Mouse (Mus musculus): Measurements from ENCODE around the gene Cyp2d22. TPM values are rescaled to one million over a fixed set of nuclear protein-coding genes. Genes with fewer than 3 reads are reported as not detected.
"Not testable (repeated sequence)": the region's sequence is repeated elsewhere in the genome, so short reads cannot be mapped to it uniquely, and the experiment has no call there.

Cyp2d22 gene
- polyA plus RNA-seq, 1 experiment = 67.5 TPM

GRCm38 (mm10) chr15:82376393-82377138 is 3.5 kb downstream of the Cyp2d22 start:
- peaks cover 13% of the 10 kb centered on the region for H3K4me1 ChIP-seq (ENCODE audit: control insufficient read depth, insufficient read depth, insufficient read length, low read length)
- H3K36me3 ChIP-seq (ENCODE audit: control insufficient read depth, insufficient read depth, low read length) = peaks cover 2% of the 10 kb centered on the region; the same call in 1 of the 2 replicates
- 70% methylated on average over 17 of the region's 17 CpGs for WGBS
- no peaks in the 10 kb centered on the region for H3K27me3 ChIP-seq (ENCODE audit: control insufficient read depth, insufficient read depth, low read length)
- H3K4me3 ChIP-seq (ENCODE audit: low read depth, low read length) = no peak overlapping the region
- H3K27ac ChIP-seq (ENCODE audit: insufficient read depth, low read depth, low read length) = peak overlapping the region; percentile 97
- TF ChIP-seq CTCF (IDR thresholded peaks at IDR 0.05; ENCODE audit: extremely low read depth, insufficient read length, insufficient replicate concordance, low read depth, low read length) (no peak), POLR2A (IDR thresholded peaks at IDR 0.05; ENCODE audit: low read depth, low read length) (no peak)

GRCm38 (mm10) chr15:82375855-82376254 is 4.2 kb downstream of the Cyp2d22 start:
- Histone ChIP-seq H3K4me1 (ENCODE audit: control insufficient read depth, insufficient read depth, insufficient read length, low read length) (peaks cover 13% of the 10 kb centered on the region), H3K4me3 (ENCODE audit: low read depth, low read length) (no peak overlapping the region), H3K36me3 (ENCODE audit: control insufficient read depth, insufficient read depth, low read length) (peaks cover 2% of the 10 kb centered on the region; the same call in 1 of the 2 replicates), H3K27me3 (ENCODE audit: control insufficient read depth, insufficient read depth, low read length) (no peaks in the 10 kb centered on the region), H3K27ac (ENCODE audit: insufficient read depth, low read depth, low read length) (peak overlapping the region; percentile 59)
- TF ChIP-seq POLR2A (IDR thresholded peaks at IDR 0.05; ENCODE audit: low read depth, low read length) (no peak), CTCF (IDR thresholded peaks at IDR 0.05; ENCODE audit: extremely low read depth, insufficient read length, insufficient replicate concordance, low read depth, low read length) (no peak)
- 87% methylated on average over 9 of the region's 9 CpGs for WGBS

GRCm38 (mm10) chr15:82374437-82374836 is 5.6 kb downstream of the Cyp2d22 start:
- TF ChIP-seq CTCF (IDR thresholded peaks at IDR 0.05; ENCODE audit: extremely low read depth, insufficient read length, insufficient replicate concordance, low read depth, low read length) (no peak), POLR2A (IDR thresholded peaks at IDR 0.05; ENCODE audit: low read depth, low read length) (no peak)
- peaks cover 9% of the 10 kb centered on the region for H3K4me1 ChIP-seq (ENCODE audit: control insufficient read depth, insufficient read depth, insufficient read length, low read length)
- no peak overlapping the region for H3K4me3 ChIP-seq (ENCODE audit: low read depth, low read length)
- H3K27me3 ChIP-seq (ENCODE audit: control insufficient read depth, insufficient read depth, low read length) = no peaks in the 10 kb centered on the region
- peaks cover 2% of the 10 kb centered on the region; the same call in 1 of the 2 replicates for H3K36me3 ChIP-seq (ENCODE audit: control insufficient read depth, insufficient read depth, low read length)
- WGBS = 92% methylated on average over 5 of the region's 5 CpGs
- no peak overlapping the region for H3K27ac ChIP-seq (ENCODE audit: insufficient read depth, low read depth, low read length)

- H3K27me3 ChIP-seq (ENCODE audit: control insufficient read depth, insufficient read depth, low read length) = no peaks in the 10 kb centered on the region
- H3K27ac ChIP-seq (ENCODE audit: insufficient read depth, low read depth, low read length) = no peak overlapping the region
- WGBS = 89% methylated on average over 5 of the region's 5 CpGs
- TF ChIP-seq CTCF (IDR thresholded peaks at IDR 0.05; ENCODE audit: extremely low read depth, insufficient read length, insufficient replicate concordance, low read depth, low read length) (no peak), POLR2A (IDR thresholded peaks at IDR 0.05; ENCODE audit: low read depth, low read length) (no peak)
- H3K4me1 ChIP-seq (ENCODE audit: control insufficient read depth, insufficient read depth, insufficient read length, low read length) = peaks cover 4% of the 10 kb centered on the region
- peaks cover 4% of the 10 kb centered on the region; the same call in 1 of the 2 replicates for H3K36me3 ChIP-seq (ENCODE audit: control insufficient read depth, insufficient read depth, low read length)
- no peak overlapping the region for H3K4me3 ChIP-seq (ENCODE audit: low read depth, low read length)
Observed at GRCm38 (mm10) chr15:82372991-82373390, 7.1 kb downstream of the Cyp2d22 start.

GRCm38 (mm10) chr15:82372446-82372845 is 7.6 kb downstream of the Cyp2d22 start:
- TF ChIP-seq CTCF (IDR thresholded peaks at IDR 0.05; ENCODE audit: extremely low read depth, insufficient read length, insufficient replicate concordance, low read depth, low read length) (no peak), POLR2A (IDR thresholded peaks at IDR 0.05; ENCODE audit: low read depth, low read length) (no peak)
- Histone ChIP-seq H3K4me3 (ENCODE audit: low read depth, low read length) (no peak overlapping the region), H3K36me3 (ENCODE audit: control insufficient read depth, insufficient read depth, low read length) (peaks cover 5% of the 10 kb centered on the region; the same call in 1 of the 2 replicates), H3K4me1 (ENCODE audit: control insufficient read depth, insufficient read depth, insufficient read length, low read length) (peaks cover 4% of the 10 kb centered on the region), H3K27ac (ENCODE audit: insufficient read depth, low read depth, low read length) (no peak overlapping the region), H3K27me3 (ENCODE audit: control insufficient read depth, insufficient read depth, low read length) (no peaks in the 10 kb centered on the region)
- WGBS = 86% methylated on average over 6 of the region's 6 CpGs

GRCm38 (mm10) chr15:82368851-82369250 is 11.2 kb downstream of the Cyp2d22 start:
- no peak overlapping the region for H3K27ac ChIP-seq (ENCODE audit: insufficient read depth, low read depth, low read length)
- 80% methylated on average over 1 of the region's 1 CpGs for WGBS

GRCm38 (mm10) chr15:82368146-82368545 is 11.9 kb downstream of the Cyp2d22 start:
- TF ChIP-seq CTCF (IDR thresholded peaks at IDR 0.05; ENCODE audit: extremely low read depth, insufficient read length, insufficient replicate concordance, low read depth, low read length) = no peak
- TF ChIP-seq POLR2A (IDR thresholded peaks at IDR 0.05; ENCODE audit: low read depth, low read length) = no peak
- no peak overlapping the region for H3K27ac ChIP-seq (ENCODE audit: insufficient read depth, low read depth, low read length)
- 90% methylated on average over 4 of the region's 4 CpGs for WGBS
- peaks cover 3% of the 10 kb centered on the region; the same call in 1 of the 2 replicates for H3K36me3 ChIP-seq (ENCODE audit: control insufficient read depth, insufficient read depth, low read length)
- no peaks in the 10 kb centered on the region for H3K27me3 ChIP-seq (ENCODE audit: control insufficient read depth, insufficient read depth, low read length)
- peaks cover 3% of the 10 kb centered on the region; the same call in 1 of the 2 replicates for H3K4me1 ChIP-seq (ENCODE audit: control insufficient read depth, insufficient read depth, insufficient read length, low read length)
- no peak overlapping the region for H3K4me3 ChIP-seq (ENCODE audit: low read depth, low read length)

More at GRCm38 (mm10) chr15:82368851-82369250, 11.2 kb downstream of the Cyp2d22 start:
- Histone ChIP-seq H3K4me1 (ENCODE audit: control insufficient read depth, insufficient read depth, insufficient read length, low read length) (peaks cover 3% of the 10 kb centered on the region; the same call in 1 of the 2 replicates), H3K4me3 (ENCODE audit: low read depth, low read length) (no peak overlapping the region), H3K27me3 (ENCODE audit: control insufficient read depth, insufficient read depth, low read length) (no peaks in the 10 kb centered on the region), H3K36me3 (ENCODE audit: control insufficient read depth, insufficient read depth, low read length) (peaks cover 3% of the 10 kb centered on the region; the same call in 1 of the 2 replicates)
- no peak for TF ChIP-seq CTCF (IDR thresholded peaks at IDR 0.05; ENCODE audit: extremely low read depth, insufficient read length, insufficient replicate concordance, low read depth, low read length)
- TF ChIP-seq POLR2A (IDR thresholded peaks at IDR 0.05; ENCODE audit: low read depth, low read length) = no peak

GRCm38 (mm10) chr15:82364561-82364960 is 15.5 kb downstream of the Cyp2d22 start:
- not testable (repeated sequence) for H3K36me3 ChIP-seq (ENCODE audit: control insufficient read depth, insufficient read depth, low read length); H3K27me3 ChIP-seq (ENCODE audit: control insufficient read depth, insufficient read depth, low read length)
- Histone ChIP-seq H3K4me1 (ENCODE audit: control insufficient read depth, insufficient read depth, insufficient read length, low read length) (peaks cover 13% of the 10 kb centered on the region; the same call in 1 of the 2 replicates), H3K27ac (ENCODE audit: insufficient read depth, low read depth, low read length) (peak overlapping the region; percentile 80), H3K4me3 (ENCODE audit: low read depth, low read length) (peak overlapping the region; percentile 53)
- 6% methylated on average over 7 of the region's 9 CpGs for WGBS

- H3K27me3 ChIP-seq (ENCODE audit: control insufficient read depth, insufficient read depth, low read length); H3K27ac ChIP-seq (ENCODE audit: insufficient read depth, low read depth, low read length); H3K4me3 ChIP-seq (ENCODE audit: low read depth, low read length); H3K36me3 ChIP-seq (ENCODE audit: control insufficient read depth, insufficient read depth, low read length): not testable (repeated sequence)
- WGBS = 83% methylated on average over 8 of the region's 12 CpGs
- peaks cover 13% of the 10 kb centered on the region; the same call in 1 of the 2 replicates for H3K4me1 ChIP-seq (ENCODE audit: control insufficient read depth, insufficient read depth, insufficient read length, low read length)
Observed at GRCm38 (mm10) chr15:82363801-82364200, 16.3 kb downstream of the Cyp2d22 start.

Data from small intestine, adult 2 months (tissue).